Mouse (Mus musculus) midbrain, embryonic 15.5 days (tissue): ENCODE results near the gene Map3k9. TPM values are rescaled to one million over a fixed set of nuclear protein-coding genes. Genes with fewer than 3 reads are reported as not detected.

Source experiments
- ATAC-seq: fragments of 200-750 bp; cut with Nextera tagmentation; replicated peaks from 2 replicates; pipeline ENCODE4 v1.8.0; 2017; ENCODE audit warnings: moderate TSS enrichment
- H3K27ac ChIP-seq: fragments of 300-500 bp; sonication (generic); 2 replicates; pipeline ENCODE4 v1.5.1; 2015; ENCODE audit warnings: mild to moderate bottlenecking, inconsistent platforms
- H3K27me3 ChIP-seq: fragments of 300-500 bp; sonication (generic); replicated peaks from 2 replicates; pipeline ENCODE4 v1.6.1; 2015; ENCODE audit warnings: inconsistent platforms
- H3K36me3 ChIP-seq: fragments of 300-500 bp; sonication (generic); replicated peaks from 2 replicates; pipeline ENCODE4 v1.6.1; 2015; ENCODE audit warnings: inconsistent platforms
- H3K4me1 ChIP-seq: fragments of 300-500 bp; sonication (generic); 2 replicates; pipeline ENCODE4 v1.6.1; 2015; ENCODE audit warnings: inconsistent platforms
- H3K4me2 ChIP-seq: fragments of 300-500 bp; sonication (generic); 2 replicates; pipeline ENCODE4 v1.6.1; 2015; ENCODE audit warnings: inconsistent platforms, mild to moderate bottlenecking, moderate library complexity
- H3K4me3 ChIP-seq: fragments of 300-500 bp; sonication (generic); 2 replicates; pipeline ENCODE4 v1.5.1; 2015; ENCODE audit warnings: mild to moderate bottlenecking, inconsistent platforms
- H3K9ac ChIP-seq: fragments of 300-500 bp; sonication (generic); 2 replicates; pipeline ENCODE4 v1.6.1; 2015; ENCODE audit warnings: mild to moderate bottlenecking, inconsistent platforms
- H3K9me3 ChIP-seq: fragments of 300-500 bp; sonication (generic); 2 replicates; pipeline ENCODE4 v1.6.1; 2016; ENCODE audit warnings: inconsistent platforms
- WGBS: fragments of 180-500 bp; shearing (Covaris S2); methylation state at CpG from one replicate; pipeline ENCODE4 v1.1.7; 2015; ENCODE audit warnings: mixed read lengths; 5-methylcytosine and 5-hydroxymethylcytosine counted together
- polyA plus RNA-seq: library from polyadenylated mRNA; unstranded; fragments of >200 nt; fragmentation: Nextera tagmentation; extraction: Ambion mirVana; gene quantifications from 2 replicates; pipeline ENCODE4 v1.2.1, GENCODE M21; 2015

Gene Map3k9
- polyA plus RNA-seq, 1 experiment from 2014 or later: 14.6 TPM

GRCm38 (mm10) chr12:81690751-81691150 lies 90.2 kb downstream of the Map3k9 start:
- ATAC-seq: no peak
- Histone ChIP-seq H3K9ac (no peak overlapping the region), H3K9me3 (no peaks in the 10 kb centered on the region), H3K4me2 (no peak overlapping the region), H3K27ac (no peak overlapping the region), H3K4me3 (no peak overlapping the region), H3K4me1 (peaks cover 12% of the 10 kb centered on the region), H3K36me3 (no peaks in the 10 kb centered on the region), H3K27me3 (no peaks in the 10 kb centered on the region)
- WGBS: 83% methylated on average over 7 of the region's 7 CpGs

GRCm38 (mm10) chr12:81690111-81690510 lies 90.9 kb downstream of the Map3k9 start:
- WGBS: 89% methylated on average over 15 of the region's 15 CpGs
- H3K27me3 ChIP-seq: no peaks in the 10 kb centered on the region

GRCm38 (mm10) chr12:81689505-81690056 lies 91.4 kb downstream of the Map3k9 start:
- no peak for ATAC-seq
- Histone ChIP-seq H3K9me3 (no peaks in the 10 kb centered on the region), H3K36me3 (no peaks in the 10 kb centered on the region), H3K27ac (no peak overlapping the region), H3K9ac (no peak overlapping the region), H3K4me3 (no peak overlapping the region), H3K27me3 (no peaks in the 10 kb centered on the region), H3K4me1 (peaks cover 20% of the 10 kb centered on the region), H3K4me2 (no peak overlapping the region)
- 47% methylated on average over 4 of the region's 4 CpGs for WGBS

More at GRCm38 (mm10) chr12:81690111-81690510, 90.9 kb downstream of the Map3k9 start:
- H3K36me3 ChIP-seq: no peaks in the 10 kb centered on the region
- H3K9me3 ChIP-seq: no peaks in the 10 kb centered on the region
- H3K4me2 ChIP-seq: no peak overlapping the region
- H3K4me1 ChIP-seq: peaks cover 19% of the 10 kb centered on the region
- H3K4me3 ChIP-seq: no peak overlapping the region
- H3K9ac ChIP-seq: no peak overlapping the region
- no peak overlapping the region for H3K27ac ChIP-seq
- no peak for ATAC-seq

- no peaks in the 10 kb centered on the region for H3K27me3 ChIP-seq
- no peak overlapping the region for H3K9ac ChIP-seq
- peaks cover 20% of the 10 kb centered on the region for H3K4me1 ChIP-seq
- no peak overlapping the region for H3K27ac ChIP-seq
- H3K4me3 ChIP-seq: no peak overlapping the region
- H3K36me3 ChIP-seq: no peaks in the 10 kb centered on the region
- WGBS: 90% methylated on average over 4 of the region's 4 CpGs
- no peak overlapping the region for H3K4me2 ChIP-seq
- no peak for ATAC-seq
- H3K9me3 ChIP-seq: no peaks in the 10 kb centered on the region
Observed at GRCm38 (mm10) chr12:81688537-81688936, 92.4 kb downstream of the Map3k9 start.

GRCm38 (mm10) chr12:81687873-81688272 lies 93.1 kb downstream of the Map3k9 start:
- H3K36me3 ChIP-seq: no peaks in the 10 kb centered on the region
- H3K27me3 ChIP-seq: no peaks in the 10 kb centered on the region
- H3K4me3 ChIP-seq: no peak overlapping the region
- H3K4me2 ChIP-seq: no peak overlapping the region
- no peak for ATAC-seq
- no peaks in the 10 kb centered on the region for H3K9me3 ChIP-seq
- H3K4me1 ChIP-seq: peaks cover 20% of the 10 kb centered on the region
- 82% methylated on average over 5 of the region's 5 CpGs for whole genome bisulfite sequencing
- H3K9ac ChIP-seq: no peak overlapping the region
- no peak overlapping the region for H3K27ac ChIP-seq

GRCm38 (mm10) chr12:81686406-81687117 lies 94.4 kb downstream of the Map3k9 start:
- no peaks in the 10 kb centered on the region for H3K9me3 ChIP-seq
- peaks cover 20% of the 10 kb centered on the region for H3K4me1 ChIP-seq
- no peak overlapping the region for H3K9ac ChIP-seq
- H3K27ac ChIP-seq: peak overlapping the region; percentile 43; the same call in 1 of the 2 replicates
- peak; percentile 78 for ATAC-seq
- WGBS: 21% methylated on average over 12 of the region's 12 CpGs
- H3K27me3 ChIP-seq: no peaks in the 10 kb centered on the region
- no peaks in the 10 kb centered on the region for H3K36me3 ChIP-seq
- H3K4me2 ChIP-seq: peak overlapping the region; percentile 10; the same call in 1 of the 2 replicates
- H3K4me3 ChIP-seq: no peak overlapping the region

GRCm38 (mm10) chr12:81685981-81686380 lies 95.0 kb downstream of the Map3k9 start:
- Histone ChIP-seq H3K4me1 (peaks cover 20% of the 10 kb centered on the region), H3K36me3 (no peaks in the 10 kb centered on the region), H3K27me3 (no peaks in the 10 kb centered on the region), H3K27ac (peak overlapping the region; percentile 43; the same call in 1 of the 2 replicates), H3K9me3 (no peaks in the 10 kb centered on the region), H3K4me3 (no peak overlapping the region), H3K9ac (no peak overlapping the region), H3K4me2 (peak overlapping the region; percentile 10; the same call in 1 of the 2 replicates)
- whole genome bisulfite sequencing: 29% methylated on average over 3 of the region's 3 CpGs
- ATAC-seq: peak; percentile 45; the same call in 1 of the 2 replicates

- H3K27ac ChIP-seq: no peak overlapping the region
- no peak for ATAC-seq
- H3K36me3 ChIP-seq: no peaks in the 10 kb centered on the region
- no peak overlapping the region for H3K9ac ChIP-seq
- H3K4me2 ChIP-seq: no peak overlapping the region
- no peaks in the 10 kb centered on the region for H3K27me3 ChIP-seq
- H3K4me3 ChIP-seq: no peak overlapping the region
- peaks cover 20% of the 10 kb centered on the region for H3K4me1 ChIP-seq
- WGBS: 72% methylated on average over 6 of the region's 6 CpGs
- H3K9me3 ChIP-seq: no peaks in the 10 kb centered on the region
Observed at GRCm38 (mm10) chr12:81684096-81684495, 96.9 kb downstream of the Map3k9 start.

GRCm38 (mm10) chr12:81683395-81683794 lies 97.6 kb downstream of the Map3k9 start:
- WGBS: 83% methylated on average over 11 of the region's 11 CpGs
- H3K27ac ChIP-seq: no peak overlapping the region
- no peak overlapping the region for H3K4me2 ChIP-seq
- ATAC-seq: no peak
- no peak overlapping the region for H3K4me3 ChIP-seq
- no peak overlapping the region for H3K9ac ChIP-seq
- H3K9me3 ChIP-seq: no peaks in the 10 kb centered on the region
- H3K27me3 ChIP-seq: no peaks in the 10 kb centered on the region
- peaks cover 20% of the 10 kb centered on the region for H3K4me1 ChIP-seq
- no peaks in the 10 kb centered on the region for H3K36me3 ChIP-seq

GRCm38 (mm10) chr12:81679807-81680529 lies 101.0 kb downstream of the Map3k9 start:
- no peak for ATAC-seq
- Histone ChIP-seq H3K4me2 (no peak overlapping the region), H3K9ac (no peak overlapping the region), H3K9me3 (no peaks in the 10 kb centered on the region), H3K4me1 (peaks cover 4% of the 10 kb centered on the region; the same call in 1 of the 2 replicates), H3K27ac (no peak overlapping the region), H3K4me3 (no peak overlapping the region), H3K27me3 (no peaks in the 10 kb centered on the region), H3K36me3 (no peaks in the 10 kb centered on the region)
- WGBS: 74% methylated on average over 7 of the region's 7 CpGs

GRCm38 (mm10) chr12:81675557-81675956 lies 105.4 kb downstream of the Map3k9 start:
- Histone ChIP-seq H3K27me3 (no peaks in the 10 kb centered on the region), H3K27ac (no peak overlapping the region), H3K9ac (no peak overlapping the region), H3K36me3 (no peaks in the 10 kb centered on the region), H3K4me1 (peaks cover 4% of the 10 kb centered on the region; the same call in 1 of the 2 replicates), H3K9me3 (no peaks in the 10 kb centered on the region), H3K4me3 (no peak overlapping the region), H3K4me2 (no peak overlapping the region)
- WGBS: 15% methylated on average over 2 of the region's 2 CpGs
- no peak for ATAC-seq
